Mouse (Mus musculus): Measurements from ENCODE around the gene Cchcr1.
A peak's percentile ranks its signal among the peaks of the same experiment; 100 is the strongest.

Cchcr1 gene

DNA sequence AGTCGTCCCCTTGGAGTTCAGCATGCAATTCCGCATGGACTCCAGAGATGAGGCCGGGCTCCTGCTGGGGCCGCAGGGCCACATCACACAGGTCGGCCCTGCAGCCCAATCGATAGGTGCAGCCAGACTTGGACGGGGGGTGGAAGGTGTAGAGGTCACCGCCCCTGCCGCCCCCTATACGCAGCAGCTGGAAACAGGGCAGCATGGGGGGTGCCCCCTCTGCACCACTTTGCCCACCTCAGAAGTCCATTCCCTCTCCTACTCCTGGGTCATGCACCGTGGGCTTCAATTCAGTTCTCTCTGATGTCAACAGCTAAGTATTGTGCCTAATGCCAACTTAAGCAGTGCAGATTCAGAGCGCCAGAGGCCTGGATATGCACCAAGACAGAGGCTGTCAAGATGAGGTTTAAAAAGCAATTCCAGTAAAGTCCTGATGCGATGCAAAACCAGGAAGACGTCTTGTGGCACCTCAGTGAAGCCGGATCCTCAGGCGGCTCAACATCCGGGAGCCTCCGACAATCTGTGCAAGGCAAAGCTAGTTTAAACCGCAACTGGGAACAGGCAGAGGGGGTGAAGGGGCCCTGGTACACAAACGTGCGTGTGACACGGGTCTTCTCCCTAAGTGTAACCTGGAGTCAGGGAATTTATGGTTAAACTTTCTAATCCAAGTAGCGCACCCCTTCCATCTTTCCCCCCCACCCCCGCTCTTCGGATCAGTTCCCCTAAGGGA is 824 bp upstream of the Cchcr1 start:
- no peak for DNase-seq

DNA sequence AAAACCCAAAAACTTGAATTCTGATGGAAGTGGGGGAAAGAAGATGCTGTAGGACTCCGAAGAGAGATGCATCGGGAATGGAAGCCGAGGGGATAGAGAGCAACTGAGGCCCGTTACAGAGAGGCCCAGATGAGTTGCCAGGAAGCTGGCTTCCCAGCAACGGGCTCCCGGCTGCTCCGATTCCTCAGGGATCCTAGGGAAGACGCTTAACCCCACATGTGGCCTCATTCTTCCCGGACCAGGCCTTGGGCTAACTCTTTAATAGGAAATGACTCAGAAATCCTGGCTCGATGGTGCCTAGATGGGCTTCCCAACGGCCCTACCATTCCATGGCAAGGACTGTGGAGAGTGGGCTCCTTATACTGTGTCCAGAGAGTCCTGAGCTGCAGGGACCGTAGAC is 626 bp downstream of the Cchcr1 start:
- no peak for DNase-seq

DNA sequence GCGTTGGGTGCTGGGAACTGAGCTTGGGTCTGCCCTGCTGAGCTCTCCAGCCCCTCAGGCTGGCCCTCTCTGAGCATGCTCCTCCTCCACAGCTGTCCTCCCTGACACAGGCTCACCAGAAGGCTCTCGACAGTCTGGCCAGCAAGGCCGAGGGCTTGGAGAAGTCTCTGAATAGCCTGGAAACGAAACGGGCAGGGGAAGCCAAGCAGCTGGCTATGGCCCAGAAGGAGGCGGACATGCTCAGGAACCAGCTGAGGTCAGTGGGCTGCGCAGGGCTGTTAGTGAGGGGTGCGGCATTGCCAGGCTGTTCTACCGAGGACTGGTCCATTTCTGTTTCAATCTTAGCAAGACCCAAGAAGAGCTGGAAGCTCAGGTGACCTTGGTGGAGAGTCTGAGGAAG is 7.5 kb downstream of the Cchcr1 start:
- no peak for DNase-seq

DNA sequence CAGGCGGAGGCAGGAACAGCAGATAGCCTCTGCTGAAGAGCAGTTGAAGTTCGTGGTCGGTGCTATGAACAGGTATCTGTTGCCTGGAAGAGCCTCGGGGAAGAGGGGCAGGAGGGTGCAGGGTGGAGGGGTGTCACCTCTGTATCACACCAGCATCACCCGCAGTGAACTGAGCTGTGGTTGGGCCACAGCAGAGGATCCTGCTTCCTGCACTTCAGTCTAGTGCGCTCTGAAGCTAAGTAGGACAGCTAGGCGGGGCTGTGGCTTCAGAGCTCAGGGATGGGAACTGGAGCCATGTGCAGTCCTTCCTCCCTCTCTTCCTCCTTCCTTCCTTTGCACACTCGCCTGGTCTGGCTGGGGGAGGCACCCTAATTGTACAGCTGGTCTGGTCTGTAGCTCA is 9.7 kb downstream of the Cchcr1 start:
- DNase-seq = no peak

DNA sequence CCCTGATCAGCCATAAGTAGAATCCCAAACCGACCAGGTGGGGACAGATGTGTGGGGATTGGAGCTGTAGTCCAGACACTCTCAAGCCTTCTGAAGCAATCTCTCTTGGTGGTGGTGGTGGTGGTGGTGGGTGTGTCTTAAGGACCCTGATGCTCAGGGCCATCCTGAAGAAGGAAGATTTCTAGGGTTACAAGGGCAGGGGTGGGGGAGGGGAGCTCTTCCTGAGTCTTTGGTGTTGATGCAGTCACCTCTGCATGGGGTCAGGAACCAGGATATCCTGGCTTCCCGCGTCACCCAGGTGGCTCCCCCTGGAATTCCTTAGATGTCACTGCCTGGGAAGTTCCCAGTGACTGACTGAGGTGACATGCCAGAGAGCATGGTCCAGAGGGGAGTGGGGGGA is 15.5 kb downstream of the Cchcr1 start:
- DNase-seq = no peak

DNA sequence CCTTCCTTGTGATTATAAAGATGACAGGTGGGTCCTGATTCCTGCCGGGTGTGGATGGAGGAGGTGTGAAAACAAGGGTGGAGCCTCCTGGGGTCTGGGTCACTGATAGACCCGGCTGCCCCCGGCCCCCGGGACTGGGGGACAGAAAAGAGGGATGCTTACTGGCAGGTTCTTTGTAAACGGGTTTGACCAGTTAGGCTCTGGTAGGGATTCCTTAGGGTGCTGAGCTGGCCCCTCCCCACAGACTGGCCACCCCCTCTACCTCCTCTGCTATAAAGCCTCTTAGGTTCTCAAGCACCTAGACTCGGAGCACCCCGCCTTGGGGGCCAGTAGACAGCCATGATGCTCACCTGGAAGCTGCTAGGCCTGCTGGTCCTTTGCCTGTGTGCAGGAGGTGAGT is 16.0 kb downstream of the Cchcr1 start, which contains the start of gene Psors1c2:
Gene Psors1c2, plus strand, starts transcription at position 301 of the 400 bp plus-strand sequence.
- DNase-seq = no peak

DNA sequence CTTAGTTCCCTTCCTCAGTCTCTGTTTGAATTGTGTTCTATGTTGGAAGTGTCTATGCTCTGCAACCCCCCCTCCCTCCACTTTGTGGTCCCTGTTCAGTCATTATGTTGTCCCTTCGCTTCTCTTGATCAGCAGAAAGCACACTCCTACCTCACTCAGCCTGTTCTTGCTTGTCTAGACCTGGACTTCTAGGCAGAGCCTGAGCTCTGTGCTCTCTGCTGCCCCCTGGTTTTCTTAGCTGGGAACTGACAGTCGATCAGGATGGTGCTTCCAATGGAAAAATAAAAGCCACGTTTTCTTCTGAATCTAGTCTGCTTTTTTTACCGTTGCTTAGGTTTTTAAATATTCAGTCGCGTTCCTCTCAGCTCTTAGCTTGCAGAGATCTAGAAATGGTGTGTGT is 17.4 kb downstream of the Cchcr1 start:
- DNase-seq = peak; percentile 75 to 76

DNA sequence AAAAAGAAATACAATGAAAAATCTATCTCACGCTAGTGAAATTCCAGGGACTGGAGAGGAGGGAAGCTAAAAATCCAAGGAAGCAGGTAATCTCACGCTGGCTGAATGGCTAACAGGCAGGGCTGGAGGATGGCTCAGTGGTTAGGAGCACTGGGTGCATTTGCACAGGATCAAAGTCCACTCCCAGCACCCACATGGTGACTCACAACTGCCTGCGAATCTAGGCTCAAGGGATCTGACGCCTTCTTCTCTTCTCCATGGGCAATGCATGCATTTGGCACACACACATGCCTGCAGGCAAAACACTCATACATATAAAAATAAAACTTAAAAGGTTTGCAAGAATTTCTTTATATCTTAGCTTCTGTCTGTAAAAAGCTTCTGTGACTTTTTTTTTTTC is 20.5 kb downstream of the Cchcr1 start:
- DNase-seq = no peak

DNA sequence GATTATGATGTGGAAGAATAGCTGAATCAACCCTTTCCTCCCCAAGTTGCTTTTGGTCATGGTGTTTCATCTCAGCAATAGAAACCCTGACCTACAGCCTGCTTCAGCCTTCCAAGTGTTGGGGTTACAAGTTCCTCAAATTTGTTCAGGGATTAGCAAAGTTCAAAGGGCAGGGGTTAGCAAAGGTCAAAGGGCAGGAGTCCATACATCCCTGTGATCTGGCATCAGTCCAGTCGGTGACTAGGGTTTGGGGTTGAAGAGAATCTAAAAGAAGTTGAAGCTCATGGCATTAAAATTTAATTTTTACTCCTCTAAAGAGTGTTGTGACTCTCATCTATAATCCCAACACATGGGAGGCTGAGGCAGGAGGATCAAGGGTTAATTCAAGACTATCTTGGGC is 21.6 kb downstream of the Cchcr1 start:
- no peak for DNase-seq

DNA sequence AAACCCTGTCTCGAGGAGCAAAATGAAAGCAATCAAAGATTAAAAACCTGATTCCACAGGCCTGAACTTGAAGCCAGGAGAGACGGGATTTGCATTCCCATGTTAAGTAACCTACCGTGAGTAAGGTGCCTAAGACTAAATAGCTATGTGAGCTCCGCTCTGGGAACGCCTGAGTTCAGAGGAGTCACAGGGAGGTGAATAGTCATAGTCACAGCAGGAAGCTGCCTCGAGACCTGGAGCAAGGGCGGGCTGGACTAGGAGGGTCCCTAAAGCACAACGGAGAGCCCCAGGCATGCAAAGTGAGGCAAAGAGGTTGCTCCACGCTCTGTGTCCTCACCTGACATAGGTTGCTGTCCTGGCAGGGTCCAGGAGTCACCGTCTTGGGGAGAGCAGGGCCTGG is 22.6 kb downstream of the Cchcr1 start:
- DNase-seq = no peak

DNA sequence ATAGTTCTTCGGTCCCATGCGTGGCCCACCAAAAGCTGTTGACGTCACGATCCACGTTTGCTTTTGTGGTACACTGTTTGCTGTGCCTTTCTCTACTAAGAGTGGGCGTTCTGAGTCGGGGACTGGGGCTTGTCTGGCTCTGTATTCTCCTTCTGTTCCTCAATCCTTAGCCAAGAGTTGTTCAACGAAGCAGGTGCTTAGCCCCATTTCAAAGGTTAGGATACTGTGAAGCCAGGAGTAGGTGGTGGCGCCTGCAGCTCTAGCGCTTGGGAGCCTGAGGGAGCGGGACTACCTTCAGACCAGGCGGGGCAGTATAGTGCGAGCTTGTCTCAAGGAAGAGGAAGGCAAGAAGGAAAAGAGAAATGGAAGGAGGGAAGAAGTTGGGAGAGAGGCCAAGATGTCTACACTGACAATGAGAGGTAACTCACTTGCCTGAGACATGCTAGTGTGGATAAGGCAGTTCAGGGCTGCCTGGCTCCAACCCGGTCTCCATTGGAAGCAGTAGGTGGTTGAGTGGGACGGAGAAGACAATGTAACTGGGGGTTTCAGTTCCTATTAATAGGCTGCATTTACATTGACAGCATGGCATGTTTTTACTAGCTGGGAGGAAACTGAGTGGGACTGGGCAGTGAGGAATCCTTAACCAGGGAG is 26.0 kb downstream of the Cchcr1 start:
- no peak for DNase-seq

DNA sequence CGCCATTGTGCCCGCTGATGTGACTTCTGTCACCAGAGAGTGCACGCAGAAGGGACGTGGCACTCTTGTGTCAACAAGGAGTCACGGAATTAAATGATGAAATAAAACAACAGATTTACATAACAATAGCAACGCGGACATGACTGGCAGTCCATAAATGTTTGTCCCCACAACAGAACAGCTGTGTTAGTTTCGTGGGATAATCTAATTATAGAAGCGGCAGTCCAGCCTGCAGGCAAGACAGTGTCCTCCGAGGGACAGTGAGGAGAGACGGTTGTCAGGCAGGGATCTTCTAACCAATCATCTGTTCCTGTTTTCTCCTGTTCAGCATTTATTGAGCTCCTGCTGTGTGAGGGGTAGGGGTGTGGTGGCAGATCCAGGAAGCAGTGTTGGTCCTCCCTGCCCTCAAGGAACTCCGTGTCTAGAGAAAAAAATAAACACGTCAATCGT is 26.5 kb downstream of the Cchcr1 start:
- DNase-seq = peak in 1 of 2 experiments; percentile 5

DNA sequence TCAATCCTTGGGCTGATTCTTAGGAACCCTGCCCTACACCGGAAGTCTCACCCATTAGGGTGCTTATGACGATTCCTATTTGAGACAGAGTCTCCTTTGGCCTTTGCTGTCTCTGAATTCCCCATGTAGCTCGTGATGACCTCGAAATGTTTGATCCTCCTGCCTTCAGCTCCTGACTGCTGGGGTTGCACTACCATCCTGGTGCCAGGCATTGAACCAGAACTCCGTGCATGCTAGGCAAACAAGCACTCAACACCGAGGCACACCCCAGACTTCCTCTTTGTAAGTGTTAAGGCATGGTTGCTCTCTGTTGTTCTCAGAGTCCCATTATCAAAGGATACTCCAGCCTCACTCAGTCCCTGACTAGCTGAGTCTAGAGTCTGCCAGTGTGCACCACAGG is 27.1 kb downstream of the Cchcr1 start:
- peak; percentile 40 to 52 for DNase-seq

DNA sequence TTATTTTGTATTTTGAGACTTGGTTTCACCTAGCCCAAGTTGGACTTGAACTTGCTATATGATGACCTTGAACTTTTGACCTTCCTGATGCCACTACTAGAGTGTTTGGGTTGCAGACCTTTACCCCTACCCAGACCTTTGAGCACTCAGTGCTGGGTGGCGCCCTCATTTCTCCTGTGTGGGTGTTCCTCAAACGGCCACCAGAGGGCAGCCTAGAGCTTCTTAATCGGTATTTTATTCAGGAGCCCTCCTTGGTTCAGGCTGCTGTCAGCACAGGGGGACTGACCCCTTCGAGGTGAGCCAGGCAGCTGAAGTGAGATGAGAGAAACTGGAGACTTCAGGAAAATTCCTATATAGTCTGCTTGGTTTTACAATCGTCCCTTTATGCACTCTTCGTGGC is 27.8 kb downstream of the Cchcr1 start:
- peak; percentile 72 to 74 for DNase-seq

DNA sequence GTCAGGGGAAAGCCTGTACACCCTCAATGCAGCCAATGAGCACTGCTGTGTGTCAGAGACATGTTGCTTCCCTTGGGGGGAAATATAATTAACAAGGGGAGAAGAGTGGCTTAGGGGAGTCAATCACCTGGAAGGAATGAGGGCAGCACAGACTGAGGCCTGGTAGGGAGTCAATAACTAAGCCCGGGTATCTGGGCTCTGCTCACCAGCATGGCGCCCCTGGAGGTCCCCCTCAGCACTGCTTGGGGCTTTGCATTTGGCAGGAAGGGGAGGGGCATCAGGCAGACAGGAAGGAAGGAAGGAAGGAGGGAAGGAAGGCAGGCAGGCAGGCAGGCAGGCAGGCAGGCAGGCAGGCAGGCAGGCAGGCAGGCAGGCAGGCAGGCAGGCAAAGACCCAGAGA is 30.6 kb downstream of the Cchcr1 start:
- DNase-seq = no peak

DNA sequence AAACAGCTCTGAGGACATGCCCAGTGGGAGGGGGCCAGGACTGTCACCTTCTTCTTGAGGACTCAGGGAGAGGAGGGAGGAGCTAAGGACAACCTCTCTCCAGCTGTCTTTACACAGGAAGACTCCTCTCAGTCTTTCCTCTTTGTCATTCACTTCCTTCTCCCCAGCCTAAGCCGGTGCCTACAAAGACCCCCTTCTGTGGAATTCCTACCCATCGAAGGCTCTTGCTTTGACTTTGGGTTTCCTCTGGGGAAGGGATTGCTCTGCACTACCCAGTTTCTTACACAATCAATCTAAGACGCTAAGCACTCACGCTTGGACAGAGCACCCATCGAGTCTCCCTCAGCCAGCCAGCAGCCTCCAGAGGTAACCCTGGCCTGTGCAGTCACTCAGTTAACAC is 31.7 kb downstream of the Cchcr1 start:
- DNase-seq = no peak

DNA sequence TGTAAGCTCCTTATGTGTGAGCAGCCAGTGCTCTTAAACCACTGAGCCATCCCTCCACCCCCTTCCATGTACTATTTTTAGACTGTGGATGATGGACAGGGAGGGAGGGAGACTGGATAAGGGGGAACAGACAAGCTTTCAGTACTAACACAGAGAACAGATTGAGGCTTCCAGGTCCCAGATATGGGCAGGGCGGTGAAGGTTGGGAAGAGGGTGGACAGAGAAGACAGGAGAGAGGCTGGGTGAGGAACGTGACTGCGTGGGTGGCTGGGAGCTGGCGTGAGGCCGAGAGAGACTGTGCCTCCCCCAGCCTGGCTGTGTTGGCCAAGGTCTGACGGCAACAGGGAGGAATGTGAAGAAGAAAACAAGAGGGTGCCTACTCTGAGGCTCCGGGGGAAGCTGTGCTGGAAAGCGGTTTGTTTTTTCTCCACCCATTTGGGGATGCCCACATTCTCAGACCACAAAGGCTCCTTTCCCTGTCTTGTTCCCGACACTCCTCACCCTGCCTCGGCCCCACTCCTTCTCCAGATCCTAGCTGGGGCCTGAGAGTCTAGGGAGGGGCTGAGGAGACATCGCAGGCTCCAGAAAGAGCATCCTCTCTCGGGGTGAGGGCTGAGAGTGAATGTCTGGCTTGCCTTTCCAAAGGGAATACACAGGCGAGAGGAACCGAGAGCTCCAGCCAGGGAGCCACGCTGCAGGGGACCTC is 32.7 kb downstream of the Cchcr1 start:
- no peak for DNase-seq

DNA sequence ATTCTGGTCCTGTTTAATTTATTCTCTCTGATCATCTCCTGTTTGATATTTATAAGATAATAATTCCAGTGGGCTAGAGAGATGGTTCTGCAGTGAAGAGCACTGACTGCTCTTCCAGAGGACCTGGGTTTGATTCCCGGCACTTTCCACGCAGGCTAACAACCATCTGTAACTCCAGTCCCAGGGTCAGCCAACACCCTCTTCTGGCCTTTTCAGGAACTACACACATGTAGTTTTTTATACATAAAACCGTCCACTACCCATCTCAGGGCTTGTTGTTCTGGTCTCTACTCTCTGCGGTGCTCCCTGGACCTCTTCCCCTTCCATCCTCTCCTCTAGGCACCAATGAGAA is 33.2 kb downstream of the Cchcr1 start:
- no peak for DNase-seq

DNA sequence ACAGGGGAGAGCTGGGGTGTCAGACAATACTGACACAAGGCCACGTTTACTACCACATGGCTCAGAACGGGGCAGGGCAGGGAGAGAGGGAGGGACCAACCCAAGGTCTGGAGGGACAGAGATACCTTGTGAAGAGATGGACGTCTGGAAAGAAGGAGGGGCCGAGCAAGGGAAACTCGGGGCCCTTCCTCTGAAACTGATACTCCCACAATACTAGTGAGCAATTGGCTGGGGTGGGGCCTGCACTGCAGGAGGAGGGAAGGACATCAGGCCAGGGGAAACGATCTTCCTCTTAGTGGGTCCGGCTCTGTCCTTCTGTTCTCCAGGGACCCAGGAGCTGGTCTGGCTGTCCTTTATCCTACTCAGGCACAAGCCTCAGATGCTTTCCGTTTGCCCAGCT is 34.0 kb downstream of the Cchcr1 start:
- DNase-seq = no peak

DNA sequence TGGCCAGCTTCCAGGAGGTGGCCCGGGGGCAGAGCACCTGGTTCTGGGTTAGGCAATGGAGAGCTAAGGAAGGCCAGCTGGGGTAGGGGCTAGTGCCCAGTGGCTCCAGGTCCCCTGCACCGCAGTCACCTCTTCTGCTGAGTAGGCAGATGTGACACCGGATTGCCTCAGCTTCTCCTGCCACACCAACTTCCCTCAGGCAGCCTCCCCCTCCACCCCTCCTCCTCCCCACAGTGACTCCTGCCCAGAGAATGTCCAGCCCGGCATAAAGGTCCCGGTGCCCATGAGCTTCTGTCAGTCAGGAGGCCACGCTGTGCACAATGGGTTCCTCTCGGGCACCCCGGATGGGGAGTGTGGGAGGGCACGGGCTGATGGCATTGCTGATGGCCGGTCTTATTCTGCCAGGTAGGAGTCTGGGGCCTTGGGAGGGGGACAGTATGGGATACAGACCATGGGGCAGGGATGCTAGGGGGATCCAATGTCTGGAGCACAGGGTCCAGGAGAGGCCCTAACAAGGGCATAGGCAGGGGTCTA is 35.0 kb downstream of the Cchcr1 start, which contains the start of gene Cdsn:
Gene Cdsn, plus strand, starts transcription at position 248 of the 534 bp plus-strand sequence.
- no peak for DNase-seq

DNA sequence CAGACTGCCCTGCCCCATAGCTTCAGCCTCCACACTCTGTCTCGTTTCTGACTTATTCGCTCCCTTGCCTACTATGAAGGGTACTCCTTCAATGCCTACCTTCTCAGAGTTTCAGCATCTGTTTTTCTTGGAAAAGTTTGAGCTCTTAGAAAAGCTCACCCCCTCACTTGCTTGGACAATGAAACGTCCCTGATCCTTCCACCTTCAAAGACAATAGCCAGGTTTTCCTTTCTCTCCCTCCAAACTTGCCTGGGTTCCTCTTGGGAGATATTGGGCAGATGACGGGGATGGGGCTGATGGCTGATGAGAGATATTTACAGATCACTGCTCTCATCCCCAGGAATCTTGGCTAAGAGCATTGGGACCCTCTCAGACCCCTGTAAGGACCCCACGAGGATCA is 37.4 kb downstream of the Cchcr1 start:
- no peak for DNase-seq

DNA sequence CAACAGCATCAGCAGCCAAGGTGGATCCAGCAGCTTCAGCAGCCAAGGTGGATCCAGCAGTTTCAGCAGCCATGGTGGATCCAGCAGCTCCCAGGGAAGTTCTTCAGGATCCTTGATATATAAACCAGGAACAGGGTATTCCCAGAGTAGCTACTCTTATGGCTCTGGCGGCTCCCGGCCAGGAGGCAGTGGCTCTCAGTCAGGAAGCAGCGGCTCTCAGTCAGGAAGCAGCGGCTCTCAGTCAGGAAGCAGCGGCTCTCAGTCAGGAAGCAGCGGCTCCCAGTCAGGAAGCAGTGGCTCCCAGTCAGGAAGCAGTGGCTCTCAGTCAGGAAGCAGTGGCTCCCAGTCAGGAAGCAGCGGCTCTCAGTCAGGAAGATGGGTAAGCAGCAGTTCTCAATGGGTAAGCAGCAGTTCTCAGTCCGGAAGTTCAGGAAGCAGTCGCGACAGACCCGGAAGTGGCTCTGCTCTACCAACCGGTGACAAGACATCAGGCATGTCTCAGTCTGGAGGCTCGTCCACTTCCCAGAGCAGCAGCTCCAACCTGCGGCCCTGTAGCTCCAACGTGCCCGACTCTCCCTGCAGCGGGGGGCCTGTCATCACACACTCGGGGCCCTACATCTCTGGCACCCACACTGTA is 38.0 kb downstream of the Cchcr1 start:
- no peak for DNase-seq

DNA sequence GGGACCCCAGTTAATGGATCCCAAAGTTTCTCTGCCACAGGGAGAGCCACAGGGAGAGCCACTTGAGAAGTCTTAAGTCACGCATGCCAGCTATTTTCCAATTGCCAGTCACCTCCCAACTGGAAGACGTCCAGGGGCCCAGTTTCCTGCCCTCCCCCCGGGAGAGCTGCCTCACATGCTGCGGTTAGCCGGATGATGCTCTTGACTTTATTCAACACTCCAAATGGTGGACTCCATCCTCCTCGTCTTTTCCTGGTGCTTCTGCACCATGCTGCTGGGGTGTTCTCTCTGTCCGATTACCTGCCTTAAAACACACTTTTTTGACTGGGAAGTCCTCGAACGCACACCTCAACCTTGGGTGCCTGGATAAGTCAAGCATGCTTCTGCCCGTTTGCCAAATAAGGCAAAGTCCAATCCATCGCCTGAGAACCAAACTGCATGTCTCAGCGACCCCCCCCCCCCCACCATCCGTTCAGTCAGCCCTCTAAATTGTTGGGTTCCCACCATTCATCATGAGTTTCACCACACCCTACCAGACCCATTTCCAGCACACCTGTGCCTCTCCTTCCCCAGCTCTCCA is 39.4 kb downstream of the Cchcr1 start:
- DNase-seq = no peak

Data from B cell, adult 2 months (primary cell).